Mouse (Mus musculus) urinary bladder, postnatal 36 days (tissue): ENCODE data around the gene Edn3.

Source experiments
- DNase-seq, 2 experiments: peaks; one replicate each; pipeline ENCODE4 v3.0.0; 2022; ENCODE audit warnings: low spot score in 2 of 2, mixed read lengths in 1 of 2

Gene Edn3

GRCm38 (mm10) chr2:174760479-174761121, at the start of gene Edn3:
Gene Edn3, plus strand, starts transcription at chr2:174760619.
- DNase-seq = no peak

GRCm38 (mm10) chr2:174712043-174712442, 48.4 kb upstream of the Edn3 start:
- no peak for DNase-seq

- DNase-seq = no peak
Measured at GRCm38 (mm10) chr2:174715938-174716337, 44.5 kb upstream of the Edn3 start.

- no peak for DNase-seq
Measured at GRCm38 (mm10) chr2:174717857-174718256, 42.6 kb upstream of the Edn3 start.

GRCm38 (mm10) chr2:174727114-174727823, 33.1 kb upstream of the Edn3 start:
- DNase-seq = no peak

- no peak for DNase-seq
Measured at GRCm38 (mm10) chr2:174731939-174732338, 28.5 kb upstream of the Edn3 start.

- DNase-seq = no peak
Measured at GRCm38 (mm10) chr2:174735270-174735669, 25.1 kb upstream of the Edn3 start.

- no peak for DNase-seq
Measured at GRCm38 (mm10) chr2:174747182-174747581, 13.2 kb upstream of the Edn3 start.

GRCm38 (mm10) chr2:174748381-174748780, 12.0 kb upstream of the Edn3 start:
- no peak for DNase-seq

- DNase-seq = no peak
Measured at GRCm38 (mm10) chr2:174753197-174753596, 7.2 kb upstream of the Edn3 start.

- no peak for DNase-seq
Measured at GRCm38 (mm10) chr2:174754231-174754630, 6.2 kb upstream of the Edn3 start.

- no peak for DNase-seq
Measured at GRCm38 (mm10) chr2:174759189-174759588, 1.2 kb upstream of the Edn3 start.

GRCm38 (mm10) chr2:174761452-174762101, 1.2 kb downstream of the Edn3 start:
- no peak for DNase-seq

GRCm38 (mm10) chr2:174762310-174762709, 1.9 kb downstream of the Edn3 start:
- no peak for DNase-seq

GRCm38 (mm10) chr2:174768891-174769528, 8.6 kb downstream of the Edn3 start:
- DNase-seq = no peak

GRCm38 (mm10) chr2:174774177-174775111, 14.0 kb downstream of the Edn3 start:
- no peak for DNase-seq

GRCm38 (mm10) chr2:174782016-174782415, 21.6 kb downstream of the Edn3 start:
- DNase-seq = no peak

GRCm38 (mm10) chr2:174782880-174783279, 22.5 kb downstream of the Edn3 start:
- DNase-seq = no peak

GRCm38 (mm10) chr2:174788830-174789229, 28.4 kb downstream of the Edn3 start:
- DNase-seq = no peak

GRCm38 (mm10) chr2:174792436-174793125, 32.2 kb downstream of the Edn3 start:
- no peak for DNase-seq

- no peak for DNase-seq
Measured at GRCm38 (mm10) chr2:174793181-174793580, 32.8 kb downstream of the Edn3 start.
